Mouse (Mus musculus): Measurements from ENCODE around the gene Rnf111.

DNA sequence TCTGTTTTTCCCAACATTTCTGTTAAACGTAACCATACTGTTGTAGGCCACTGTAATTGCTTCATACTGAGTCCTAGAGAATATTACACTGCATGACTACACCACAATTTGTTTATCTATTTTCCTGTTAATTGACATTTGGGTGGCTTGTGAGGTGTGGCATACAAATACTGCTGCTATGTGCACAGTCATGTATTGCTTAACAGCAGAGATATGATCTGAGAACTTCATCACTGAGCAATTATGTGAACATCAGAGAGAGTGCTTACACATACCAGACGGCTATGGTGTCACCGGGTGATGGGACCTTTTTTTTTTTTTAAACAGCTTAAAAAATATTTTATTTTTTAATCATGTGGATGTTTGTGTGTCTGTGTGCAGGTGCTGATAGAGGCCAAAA is 29.8 kb upstream of the Rnf111 start:
- TF ChIP-seq POLR2A (IDR thresholded peaks at IDR 0.05; ENCODE audit: extremely low read depth, insufficient read depth, low read length) (no peak), CTCF (IDR thresholded peaks at IDR 0.05; ENCODE audit: extremely low read depth, insufficient read depth, low read length) (no peak)

Data from cortical plate, adult 2 months (tissue).